Mouse (Mus musculus): ENCODE data around the gene Grap.

The Grap gene

DNA sequence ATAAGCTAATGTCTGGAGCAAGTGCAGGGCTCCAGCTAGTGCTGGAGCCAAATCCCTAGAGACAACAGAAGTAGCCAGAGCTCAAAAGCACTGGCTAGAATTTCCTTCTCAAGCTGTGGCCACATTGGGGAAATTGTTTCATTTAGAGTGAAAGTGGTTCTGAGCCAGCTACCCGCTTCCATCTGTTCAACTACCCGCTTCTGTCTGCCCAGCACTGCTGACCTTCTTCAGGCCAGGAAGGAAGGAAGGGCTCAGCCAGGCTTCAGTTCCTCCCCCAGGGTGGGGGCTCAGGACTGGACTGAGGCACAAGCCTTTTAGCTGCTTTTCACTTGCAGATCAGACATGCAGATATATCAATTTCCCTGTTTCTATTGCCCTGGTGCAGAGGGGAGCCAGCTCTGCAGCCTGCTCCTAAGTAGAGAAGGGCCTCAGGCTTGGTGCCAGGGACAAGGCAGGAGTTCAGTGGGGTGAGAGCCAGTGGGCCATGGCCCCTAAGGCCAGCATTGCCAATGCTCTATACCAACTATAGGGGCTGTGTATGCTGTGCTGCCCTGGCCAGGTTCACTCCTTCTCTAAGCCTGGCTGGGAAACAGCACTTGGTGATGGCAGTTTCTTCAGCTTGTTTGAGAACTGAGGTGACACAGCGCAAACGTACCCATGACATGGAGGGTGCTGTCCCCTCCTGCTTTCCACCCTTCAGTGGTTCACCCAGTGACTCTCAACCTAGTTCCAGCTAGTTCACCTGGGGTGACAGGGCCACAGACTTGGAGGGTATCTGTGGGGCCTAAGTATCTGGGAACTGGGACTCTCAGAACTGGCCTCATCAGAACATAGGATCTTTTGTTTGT, 6.2 kb downstream of the Grap start:
- peak; percentile 46 for DNase-seq

- DNase-seq = no peak
Observed at GRCm38 (mm10) chr11:61660001-61660400, 6.9 kb downstream of the Grap start.

DNA sequence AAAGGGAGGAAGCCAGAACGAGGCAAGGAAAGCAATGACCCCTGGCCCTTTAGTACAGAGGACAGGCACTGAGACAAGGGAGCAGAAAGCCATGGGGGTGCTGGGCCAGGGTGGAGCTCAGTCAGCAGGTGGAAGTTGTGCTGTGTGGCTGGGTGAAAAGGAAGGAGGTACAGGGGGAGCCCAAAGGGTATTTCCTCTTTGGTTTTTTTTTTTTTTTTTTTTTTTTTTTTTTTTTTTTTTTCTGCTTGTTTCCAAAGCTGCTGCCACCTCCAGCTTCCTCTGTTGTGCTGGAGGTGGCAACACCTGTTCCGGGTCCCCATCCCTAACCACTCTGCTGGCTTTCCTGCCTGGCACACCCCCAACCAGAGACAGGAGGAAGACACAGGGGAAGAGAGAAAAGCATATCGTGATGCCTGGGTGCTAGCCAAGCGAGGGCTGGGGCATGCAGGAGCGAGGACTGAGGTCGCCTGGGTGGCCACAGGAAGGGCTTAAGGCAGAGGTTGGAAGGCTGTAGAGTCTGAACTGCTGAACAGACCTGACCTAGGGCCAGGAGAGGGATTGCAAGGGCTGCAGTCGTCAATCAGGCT, 7.8 kb downstream of the Grap start:
- DNase-seq = no peak

GRCm38 (mm10) chr11:61662189-61662588, 9.1 kb downstream of the Grap start:
- no peak for DNase-seq

GRCm38 (mm10) chr11:61665401-61665800, 12.3 kb downstream of the Grap start:
- DNase-seq = no peak

DNA sequence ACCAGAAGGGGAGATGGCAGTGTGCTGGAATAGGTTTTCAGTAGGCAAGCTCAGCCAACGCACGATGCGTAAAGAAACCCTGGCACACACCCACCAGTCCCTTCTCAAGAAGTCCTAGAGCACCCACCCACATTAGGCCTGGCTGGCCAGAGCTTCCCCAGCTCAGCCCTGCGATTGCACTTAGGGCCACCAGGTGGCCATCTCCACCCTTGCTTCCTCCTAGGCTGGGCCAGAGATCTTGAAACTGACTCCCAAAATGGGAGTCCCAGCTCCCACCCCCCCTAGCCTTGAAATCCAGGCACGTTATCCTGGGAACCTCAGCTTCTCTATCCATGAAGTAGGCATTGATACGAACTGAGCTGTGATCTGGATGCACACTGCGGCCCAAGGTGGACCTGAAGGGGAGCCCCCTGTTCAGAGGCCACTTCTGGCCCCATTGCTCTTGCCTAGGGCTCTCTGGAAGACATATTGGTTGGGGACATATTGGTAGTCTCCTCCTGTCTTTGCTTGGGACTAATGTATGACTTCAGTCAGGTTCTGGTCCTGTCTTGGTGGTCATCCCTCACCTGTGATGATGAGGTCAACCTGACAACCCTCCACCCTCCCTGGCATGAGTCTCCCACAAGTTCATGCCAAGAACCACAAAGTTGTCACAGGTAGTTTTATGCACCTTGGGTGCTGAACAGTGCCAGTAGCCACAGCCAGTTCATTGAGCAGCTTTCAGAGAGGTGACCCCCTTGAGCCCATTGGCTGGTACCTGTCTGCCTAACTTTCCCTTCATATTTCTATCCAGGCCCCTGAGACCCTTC, 13.1 kb downstream of the Grap start:
- DNase-seq = peak; percentile 73

GRCm38 (mm10) chr11:61667248-61667647, 14.2 kb downstream of the Grap start:
- no peak for DNase-seq

GRCm38 (mm10) chr11:61667782-61668181, 14.7 kb downstream of the Grap start:
- DNase-seq = peak; percentile 21

DNA sequence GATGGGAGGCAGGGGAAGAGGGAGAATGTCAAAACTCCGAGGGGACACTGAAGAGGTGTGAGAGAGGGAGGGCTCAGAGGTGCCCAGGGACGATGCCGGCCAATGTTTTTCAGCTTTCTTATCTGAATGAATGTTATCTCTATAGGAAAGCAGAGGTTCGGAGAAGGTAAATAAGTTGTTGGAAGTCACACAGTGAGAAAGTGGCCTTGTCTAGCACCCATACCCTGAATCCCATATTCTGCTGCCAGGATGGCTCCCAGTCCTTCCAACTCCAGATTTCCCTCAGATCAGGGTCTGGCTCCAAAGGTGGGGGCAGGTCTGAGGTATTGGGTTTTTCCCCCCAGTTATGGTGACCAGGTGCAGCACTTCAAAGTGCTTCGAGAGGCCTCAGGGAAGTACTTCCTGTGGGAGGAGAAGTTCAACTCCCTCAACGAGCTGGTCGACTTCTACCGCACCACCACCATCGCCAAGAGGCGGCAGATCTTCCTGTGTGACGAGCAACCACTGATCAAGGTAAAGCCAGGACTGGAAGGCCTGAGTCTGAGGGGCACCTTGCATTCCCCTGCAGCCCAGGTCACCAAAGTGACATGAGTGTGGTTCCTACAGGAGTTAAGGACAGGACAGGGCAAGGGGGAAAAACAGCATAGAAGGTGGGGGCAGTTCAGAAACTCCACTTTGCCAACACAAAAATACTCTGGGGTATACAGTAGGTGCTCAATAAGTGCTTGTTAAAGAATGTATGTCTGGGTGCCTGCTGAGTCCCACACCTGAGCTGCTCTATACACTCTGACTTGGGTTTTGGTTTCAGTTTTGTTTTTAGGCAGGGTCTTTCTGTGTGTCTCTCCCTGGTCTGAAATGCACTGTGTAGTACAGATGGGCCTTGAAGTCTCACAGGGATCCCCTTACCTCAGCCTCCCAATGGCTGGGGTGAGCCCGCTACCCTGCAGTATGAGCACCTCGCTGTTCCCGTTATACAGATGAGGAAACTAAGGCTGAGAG, 16.7 kb downstream of the Grap start:
- DNase-seq = no peak

DNA sequence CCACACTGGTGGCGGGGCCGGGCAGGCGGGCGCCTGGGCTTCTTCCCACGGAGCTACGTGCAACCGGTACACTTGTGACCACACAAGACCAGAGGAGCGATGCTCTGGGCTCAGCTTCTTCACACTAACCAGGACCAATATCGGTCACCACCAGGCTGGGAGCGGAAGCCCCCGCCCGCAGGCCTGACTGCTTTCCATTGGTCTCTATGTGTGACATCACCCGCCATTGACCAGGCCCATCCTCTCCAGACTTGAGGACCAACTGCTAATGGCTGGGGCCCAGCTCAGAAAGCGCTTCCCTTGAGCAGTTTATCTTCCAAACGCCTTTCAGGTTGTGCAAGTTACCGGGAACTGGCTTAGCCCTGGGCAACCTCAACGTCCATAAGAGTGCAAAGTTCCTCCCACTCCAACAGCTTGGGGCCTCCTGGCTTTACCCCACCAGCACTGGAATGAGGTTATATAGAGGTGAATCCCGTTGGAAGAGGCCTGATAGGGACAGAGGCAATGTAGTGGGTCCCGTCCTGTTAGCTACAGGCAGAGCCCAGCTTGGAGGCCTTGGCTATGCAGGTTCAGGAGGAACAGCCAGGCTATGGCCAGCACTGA, 18.8 kb downstream of the Grap start:
- DNase-seq = no peak

- peak; percentile 66 for DNase-seq
Observed at GRCm38 (mm10) chr11:61673686-61674085, 20.6 kb downstream of the Grap start.

GRCm38 (mm10) chr11:61674151-61674838, 21.2 kb downstream of the Grap start:
- no peak for DNase-seq

- DNase-seq = peak; percentile 64
Observed at GRCm38 (mm10) chr11:61674839-61675159, 21.7 kb downstream of the Grap start.

DNA sequence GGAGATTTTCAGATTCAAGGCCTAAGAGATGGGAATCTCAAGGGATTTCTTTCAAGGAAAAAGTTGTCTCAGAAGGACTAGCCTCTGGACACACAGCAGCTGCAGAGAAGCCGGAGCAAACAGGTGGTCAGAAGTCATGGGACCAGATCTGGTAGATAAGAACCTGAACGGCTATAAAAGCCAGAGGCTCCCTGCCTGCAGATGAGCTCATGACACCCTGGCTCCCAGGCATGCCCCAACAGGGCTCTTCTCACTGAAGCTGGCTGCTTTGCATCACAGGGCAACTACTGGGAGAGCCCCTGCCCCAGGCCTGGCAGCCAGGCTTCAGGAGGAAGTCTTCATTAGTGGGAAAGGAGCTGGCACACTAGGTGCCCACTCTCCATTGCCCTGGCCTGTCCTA, 22.3 kb downstream of the Grap start:
- DNase-seq = no peak

GRCm38 (mm10) chr11:61676216-61676854, 23.3 kb downstream of the Grap start:
- DNase-seq = no peak

GRCm38 (mm10) chr11:61677709-61678108, 24.6 kb downstream of the Grap start:
- DNase-seq = no peak

- DNase-seq = no peak
Observed at GRCm38 (mm10) chr11:61679091-61679866, 26.2 kb downstream of the Grap start.

- peak; percentile 86 for DNase-seq
Observed at GRCm38 (mm10) chr11:61683907-61684731, 31.1 kb downstream of the Grap start, which contains the start of gene Fam83g. Gene Fam83g (plus strand): TSS chr11:61684091.

DNA sequence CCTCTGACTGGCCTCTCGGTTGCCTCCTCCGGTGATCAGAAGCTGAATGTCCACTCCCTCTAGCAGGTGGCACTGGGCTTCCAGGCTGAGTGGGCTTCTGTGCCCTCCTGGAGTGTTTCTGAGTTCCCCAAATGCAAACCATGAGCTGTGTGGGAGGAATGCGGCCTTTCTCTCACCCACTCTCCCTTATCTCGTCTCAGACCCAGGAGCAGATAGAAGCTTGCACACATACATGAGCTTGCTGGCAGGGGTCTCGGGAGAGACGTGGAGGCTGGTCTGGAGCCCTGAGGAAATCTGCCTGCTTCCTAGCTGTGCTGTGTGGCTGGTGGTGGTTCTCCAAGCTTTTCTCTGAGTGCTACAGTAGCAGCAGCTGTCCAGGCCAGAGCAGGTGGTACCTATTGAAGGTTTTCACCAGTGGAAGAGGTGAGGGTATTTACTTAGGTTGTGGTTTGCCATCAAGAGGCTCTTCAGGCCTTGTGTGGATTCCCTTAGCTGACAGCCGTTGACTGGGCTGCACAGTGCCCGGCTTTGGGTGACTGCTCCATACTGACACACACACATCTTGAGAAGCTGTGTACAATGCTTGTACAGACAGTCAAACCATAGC, 32.2 kb downstream of the Grap start:
- DNase-seq = no peak

Measured in kidney, postnatal 10 days (tissue).